Mouse (Mus musculus) T-helper 2 cell (primary cell): ENCODE measurements around the gene Tesc.

Experiments used
- in situ Hi-C: fragments of 300-600 bp; cut with MboI, MseI; formaldehyde crosslinking; loops from one replicate; pipeline ENCODE4 v1.15.1; 2025; ENCODE audit warnings: high pct_unique_total_duplicates

Gene Tesc

DNA sequence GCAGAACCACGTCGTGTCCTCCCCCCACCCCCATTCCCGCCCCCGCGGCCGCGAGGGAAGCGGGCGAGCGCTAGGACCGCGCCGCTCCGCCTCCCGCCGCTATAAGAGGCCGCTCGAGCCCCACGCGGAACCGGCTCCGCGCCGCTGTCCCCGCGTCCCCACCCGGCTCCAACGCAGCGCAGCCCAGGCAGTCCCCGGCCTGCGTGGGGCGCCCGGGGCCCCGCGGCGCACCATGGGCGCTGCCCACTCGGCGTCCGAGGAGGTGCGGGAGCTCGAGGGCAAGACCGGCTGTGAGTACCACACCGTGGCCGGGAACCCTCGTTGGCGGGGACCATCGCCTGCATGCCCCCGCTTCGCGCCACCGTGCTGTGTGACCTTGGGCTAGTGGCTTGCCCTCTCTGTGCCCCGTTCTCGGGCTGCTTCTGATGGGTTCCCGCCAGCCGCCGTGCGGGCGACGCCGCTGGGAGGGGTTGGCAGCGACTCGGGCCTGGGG, at the start of gene Tesc:
Gene Tesc, plus strand, starts transcription at position 46 of the 493 bp plus-strand sequence.
- in situ Hi-C loops, result no loop called here

DNA sequence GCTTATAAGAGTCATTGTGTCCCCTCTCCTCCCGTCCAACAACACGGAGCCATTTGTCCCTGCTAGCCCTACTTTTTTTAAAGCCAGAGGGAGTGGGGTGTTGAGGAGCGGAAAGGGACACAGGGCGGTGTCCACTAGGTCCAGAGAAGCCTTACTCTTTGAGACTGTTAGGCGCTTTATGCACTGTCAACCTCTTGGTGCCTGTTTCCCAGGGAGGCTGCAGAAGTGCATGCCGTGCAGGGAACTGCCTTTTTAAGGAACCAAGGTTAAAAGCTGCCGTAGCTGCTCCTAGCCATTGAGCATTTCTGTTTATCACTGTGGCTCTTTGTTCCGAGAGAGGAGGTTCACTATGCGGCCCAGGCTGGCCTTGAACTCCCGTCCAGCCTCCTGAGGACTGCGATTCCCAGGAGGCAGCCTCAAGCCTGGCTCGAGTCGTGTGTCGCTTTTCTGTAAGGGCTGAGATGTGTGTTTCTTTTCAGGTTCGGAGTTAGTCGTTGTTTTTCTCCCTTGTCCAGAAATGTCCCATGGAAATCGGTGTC, 49.3 kb upstream of the Tesc start:
- in situ Hi-C loops, result no loop called here

DNA sequence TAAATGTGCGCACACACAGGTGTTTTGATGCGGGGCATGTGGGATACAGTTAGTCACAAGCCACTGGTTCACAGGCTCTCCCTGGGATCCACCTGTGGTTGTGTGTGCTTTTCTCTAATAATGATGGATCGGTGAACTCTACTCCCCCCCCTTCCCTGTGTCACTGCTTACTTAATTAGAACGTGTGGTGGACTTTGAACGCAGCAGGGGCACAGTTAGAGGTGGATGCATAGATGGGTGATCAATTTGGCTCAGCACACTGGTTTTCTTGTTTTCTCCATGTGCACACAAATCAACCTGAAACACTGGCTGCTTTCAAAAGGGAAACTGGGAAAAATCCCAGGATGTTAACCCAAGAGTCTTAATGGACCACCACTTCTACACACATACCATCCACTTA, 48.5 kb upstream of the Tesc start:
- in situ Hi-C loops, result no loop called here

DNA sequence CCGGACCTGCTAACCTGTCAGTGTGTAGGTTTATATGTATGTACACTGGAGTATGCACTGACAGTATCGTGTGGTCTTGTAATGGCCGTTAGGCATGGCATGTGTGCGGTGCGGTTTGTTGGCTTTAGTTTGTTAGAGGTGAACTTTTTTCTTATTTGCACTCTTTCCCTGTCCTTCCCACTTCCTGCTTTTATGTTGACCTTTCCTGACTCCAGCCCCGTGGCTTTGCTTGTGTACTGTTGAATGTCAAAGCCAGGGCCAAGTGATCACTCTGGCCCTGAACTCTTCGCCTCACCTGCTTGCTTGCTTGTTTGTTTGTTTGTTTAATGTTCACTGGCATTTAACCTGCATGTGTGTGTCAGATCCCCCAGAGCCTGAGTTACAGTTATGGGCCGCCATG, 46.6 kb upstream of the Tesc start:
- in situ Hi-C loops, result no loop called here

DNA sequence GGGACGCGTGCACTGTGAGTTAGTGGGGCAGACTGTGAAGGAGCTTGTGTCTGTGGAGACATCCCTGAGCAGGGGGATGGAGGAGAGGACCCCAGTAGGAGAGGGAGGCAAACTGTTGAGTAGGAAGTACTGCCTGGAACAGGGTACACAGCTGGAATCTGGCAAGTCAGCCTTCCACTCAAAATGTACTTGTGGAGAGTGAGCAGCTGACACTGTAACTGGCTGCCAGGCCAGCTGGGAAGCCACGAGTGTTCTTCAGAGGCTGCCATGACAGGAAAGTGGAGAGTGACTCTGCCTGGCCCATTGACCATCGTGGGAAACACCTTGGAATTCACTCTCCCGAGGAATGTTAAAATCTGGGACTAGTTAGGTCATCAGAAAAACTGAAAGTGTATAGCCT, 45.6 kb upstream of the Tesc start:
- in situ Hi-C loops, result no loop called here

DNA sequence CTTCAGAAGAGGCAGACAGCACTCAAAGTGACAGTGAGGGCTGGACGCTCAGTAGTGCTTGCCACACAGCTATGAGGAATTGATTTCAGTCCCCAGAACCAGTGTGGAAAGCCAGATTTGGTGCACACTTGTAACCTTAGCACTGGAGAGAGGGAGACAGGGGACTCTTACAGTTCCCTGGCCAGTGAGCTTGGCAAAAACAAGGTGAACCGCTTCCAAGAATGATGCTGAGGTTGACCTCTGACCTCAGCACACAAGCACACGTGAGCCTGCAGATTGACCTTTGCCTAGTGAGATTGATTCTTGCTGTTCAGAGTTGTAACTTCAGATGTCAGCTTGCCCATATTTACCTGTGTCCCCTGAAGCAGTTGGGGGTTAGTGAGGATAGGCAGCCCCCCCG, 41.2 kb upstream of the Tesc start:
- in situ Hi-C loops, result no loop called here

DNA sequence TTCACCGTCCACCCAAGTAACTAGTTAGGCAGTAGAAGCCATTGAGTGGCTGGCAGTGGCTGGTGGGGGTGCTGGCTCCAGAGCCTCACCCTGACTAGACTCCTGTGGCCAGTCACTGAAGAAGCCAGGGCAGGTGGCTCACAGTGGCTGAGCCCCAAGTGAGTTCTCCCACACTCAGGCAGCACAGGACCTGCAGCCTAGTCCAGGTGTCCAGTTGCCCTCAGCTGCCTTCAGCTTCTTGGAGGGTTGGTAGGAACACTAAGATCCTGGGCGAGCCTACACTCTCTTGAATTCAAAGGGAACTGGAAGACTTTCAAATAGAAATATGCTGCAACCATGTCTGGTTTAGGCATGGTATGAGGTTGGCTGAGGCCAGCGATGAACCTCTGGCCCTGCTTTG, 39.7 kb upstream of the Tesc start:
- in situ Hi-C loops, result no loop called here

DNA sequence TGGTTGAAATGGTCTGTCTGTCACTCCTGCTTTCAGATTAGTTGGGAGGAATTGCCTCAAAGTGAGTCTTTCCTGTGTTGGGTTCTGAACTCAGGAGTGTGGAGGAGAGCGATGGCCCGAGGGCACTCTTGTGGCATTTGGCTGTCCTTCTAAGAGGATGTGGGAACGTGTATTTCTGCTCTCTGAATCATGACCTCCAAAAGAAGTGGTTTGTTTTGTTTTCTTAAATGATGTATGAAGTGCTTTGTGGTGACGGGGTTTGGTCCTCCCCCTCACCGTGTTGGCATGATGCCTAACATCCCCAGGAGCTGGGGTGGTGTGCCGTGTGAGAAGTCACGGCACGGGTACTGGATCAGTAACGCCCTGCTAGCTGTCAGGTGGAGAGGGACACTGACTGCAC, 39.2 kb upstream of the Tesc start:
- in situ Hi-C loops, result no loop called here

DNA sequence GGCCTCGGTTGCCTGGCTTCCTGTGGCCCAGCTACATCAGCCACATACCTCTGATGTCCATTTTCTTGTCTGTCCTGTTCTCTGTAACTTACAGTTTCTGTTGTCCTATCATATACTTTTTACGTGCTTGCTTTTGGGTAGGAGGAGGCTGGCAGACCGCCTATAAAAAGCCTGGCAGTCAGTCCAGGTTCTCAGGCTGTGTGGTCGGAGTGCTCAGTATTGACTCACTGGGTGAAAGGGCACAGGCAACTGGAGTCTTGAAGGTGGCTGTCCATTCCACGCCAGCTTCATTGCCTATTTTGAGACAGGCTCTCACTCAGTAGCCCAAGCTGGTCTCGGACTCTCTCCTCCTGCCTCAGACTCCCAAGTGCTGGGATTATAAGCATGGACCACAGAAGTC, 37.8 kb upstream of the Tesc start:
- in situ Hi-C loops, result no loop called here

DNA sequence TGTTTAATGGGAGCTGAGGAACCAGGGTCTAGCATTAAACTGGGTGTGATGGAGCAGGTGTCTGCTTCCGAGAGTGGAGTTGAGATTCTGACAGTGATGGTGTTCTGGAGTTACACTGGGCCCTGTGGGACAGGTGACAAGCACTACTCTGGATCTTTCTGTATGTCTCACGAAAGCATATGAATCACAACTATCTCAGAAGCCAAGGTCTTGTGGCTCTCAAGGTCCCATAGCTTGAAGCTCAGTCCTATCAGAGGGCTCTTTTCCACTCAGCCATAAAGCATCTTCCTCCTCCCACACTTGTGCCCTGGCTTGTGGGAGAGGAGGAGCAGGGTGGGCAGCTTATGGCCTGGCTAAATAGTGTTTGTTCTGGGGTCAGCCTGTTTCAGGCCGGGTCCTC, 36.6 kb upstream of the Tesc start:
- in situ Hi-C loops, result no loop called here

DNA sequence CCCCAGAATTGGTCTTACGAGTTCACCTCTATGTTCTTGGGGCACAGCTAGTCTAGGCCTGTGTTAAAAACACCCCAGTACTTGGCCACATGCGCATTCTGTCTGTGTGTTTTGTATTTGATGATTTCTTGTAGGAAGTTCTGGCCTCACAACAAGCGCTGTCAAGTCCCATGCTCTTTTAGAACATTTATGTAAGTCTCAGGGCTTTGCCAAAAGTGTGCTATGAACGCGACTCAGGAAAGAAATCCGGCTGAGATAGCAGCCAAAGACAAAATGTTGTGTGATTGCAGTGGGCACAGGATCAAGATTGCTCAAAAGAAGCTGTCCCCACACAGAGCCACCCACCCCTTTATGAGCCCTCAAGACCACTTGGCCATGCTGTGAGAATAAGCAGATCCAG, 34.0 kb upstream of the Tesc start:
- in situ Hi-C loops, result no loop called here

DNA sequence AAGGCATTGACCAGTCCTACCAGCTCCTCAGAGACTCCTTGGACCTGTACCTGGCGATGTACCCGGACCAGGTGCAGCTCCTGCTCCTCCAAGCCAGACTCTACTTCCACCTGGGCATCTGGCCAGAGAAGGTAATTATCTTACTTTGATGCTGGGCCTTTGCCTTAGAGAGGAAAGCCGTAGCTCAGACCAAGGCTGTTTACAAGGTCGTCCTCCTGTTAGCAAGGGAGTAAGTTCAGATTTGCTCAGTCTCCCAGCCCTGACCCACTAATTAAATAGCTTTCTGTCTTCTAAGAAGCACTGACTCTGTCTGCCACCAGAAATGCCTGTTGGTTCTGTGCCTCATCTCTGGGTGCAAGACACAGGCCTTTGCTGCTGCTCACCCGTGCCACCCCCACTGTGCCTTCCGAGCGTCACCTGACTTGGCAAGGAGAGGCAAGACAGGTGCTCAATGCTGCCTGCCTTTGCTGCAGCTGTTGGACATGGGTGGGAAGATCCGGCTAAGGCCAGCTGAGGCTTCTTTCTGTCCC, 32.1 kb upstream of the Tesc start:
- in situ Hi-C loops, result no loop called here

DNA sequence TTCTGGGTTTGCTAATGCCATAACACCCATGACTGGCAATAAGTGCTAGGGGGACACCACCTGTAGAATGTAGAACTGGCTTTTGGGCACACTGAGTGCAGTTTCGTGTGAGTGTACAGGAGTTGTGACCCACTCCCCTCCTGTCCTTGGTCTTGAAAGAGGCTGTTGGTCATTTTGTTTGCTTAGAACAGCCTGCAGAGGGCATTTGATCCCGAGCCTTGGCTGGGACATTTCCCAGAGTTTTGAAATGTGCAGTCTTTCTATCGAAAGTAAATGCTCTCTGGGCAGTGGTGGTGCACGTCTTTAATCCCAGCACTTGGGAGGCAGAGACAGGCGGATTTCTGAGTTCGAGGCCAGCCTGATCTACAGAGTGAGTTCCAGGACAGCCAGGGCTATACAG, 31.6 kb upstream of the Tesc start:
- in situ Hi-C loops, result no loop called here

DNA sequence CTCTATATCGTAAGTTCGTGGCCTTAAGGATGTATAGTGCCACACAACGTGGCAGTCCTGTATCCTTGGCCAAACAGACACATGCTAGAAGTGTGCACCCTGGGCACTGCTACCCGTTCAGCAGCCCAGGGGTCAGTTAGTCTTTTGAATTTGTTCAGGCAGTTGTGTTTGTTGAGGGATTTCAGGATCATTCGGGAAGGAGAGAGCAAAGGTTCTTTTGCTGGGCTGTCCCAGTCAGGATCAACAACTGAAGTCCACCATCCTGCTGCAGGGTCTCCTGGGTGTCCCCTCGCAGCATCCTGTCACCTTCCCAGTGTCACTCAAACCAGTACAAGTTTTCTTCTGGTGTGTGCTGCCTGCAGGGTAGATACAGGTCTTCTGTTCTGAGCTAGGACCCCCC, 31.0 kb upstream of the Tesc start:
- in situ Hi-C loops, result no loop called here

DNA sequence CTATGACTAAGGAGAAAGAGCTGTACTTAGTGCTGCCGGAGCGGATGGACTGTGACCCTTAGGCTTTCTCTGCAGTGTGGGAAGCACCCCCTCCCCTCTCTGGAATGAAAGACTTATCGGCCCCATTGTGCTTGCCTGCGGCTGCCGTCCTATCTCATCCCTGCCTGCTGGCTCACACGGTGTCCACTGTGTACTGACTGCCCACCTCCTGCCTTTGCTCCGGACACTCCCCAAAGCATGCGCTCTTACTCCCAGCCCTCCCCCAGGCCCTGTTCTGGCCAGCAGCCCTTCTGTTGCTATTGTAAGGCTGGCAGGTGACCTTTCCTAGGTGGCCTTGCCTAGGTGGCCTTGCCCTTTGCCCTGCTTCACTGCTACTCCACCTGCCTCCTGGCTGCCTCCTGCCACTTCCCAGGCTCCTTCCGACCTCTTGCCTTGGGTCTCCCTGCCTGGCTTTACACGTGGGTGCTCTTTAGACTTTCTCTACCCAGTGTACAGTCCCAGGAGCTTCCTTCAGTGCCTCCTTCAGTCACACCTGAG, 30.0 kb upstream of the Tesc start:
- in situ Hi-C loops, result no loop called here

DNA sequence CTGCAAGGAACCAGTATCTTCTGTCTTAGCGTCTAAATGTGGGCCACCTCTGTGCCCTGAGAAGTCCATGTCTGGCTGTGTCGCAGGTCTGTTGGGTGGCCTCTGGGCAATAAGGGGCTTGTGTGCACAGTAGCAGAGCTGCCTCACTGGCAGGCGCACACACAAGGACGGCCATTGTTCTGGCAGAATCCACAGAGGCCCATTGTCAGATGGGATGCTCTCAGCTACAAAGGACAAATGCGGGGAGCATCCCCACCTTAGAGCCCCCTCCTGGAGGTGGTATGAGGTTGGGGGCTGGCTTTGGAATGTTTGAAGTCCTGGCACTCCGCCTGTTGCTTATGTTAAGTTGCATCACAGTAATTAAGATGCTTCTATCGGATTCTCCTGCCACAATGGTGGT, 28.5 kb upstream of the Tesc start:
- in situ Hi-C loops, result no loop called here

DNA sequence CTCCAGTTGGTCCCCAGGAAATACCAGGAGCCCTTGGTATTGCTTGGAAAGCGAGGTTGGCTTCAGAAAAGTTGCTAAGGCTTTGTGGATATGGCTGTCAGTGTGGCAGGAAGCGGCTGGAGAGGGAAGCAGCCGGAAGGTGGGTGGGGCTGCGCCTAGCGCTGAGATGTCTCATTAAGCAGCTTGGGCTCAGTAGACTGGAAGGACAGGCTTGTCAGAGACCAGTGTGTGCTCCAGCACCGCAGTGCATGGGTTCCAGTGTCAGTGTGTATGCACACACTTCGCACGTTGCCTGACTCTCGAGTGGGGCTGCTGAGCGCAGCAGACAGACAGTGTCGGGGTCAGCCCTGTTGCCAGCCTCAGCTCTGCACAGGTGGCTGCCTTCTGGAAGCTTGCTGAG, 28.0 kb upstream of the Tesc start:
- in situ Hi-C loops, result no loop called here

DNA sequence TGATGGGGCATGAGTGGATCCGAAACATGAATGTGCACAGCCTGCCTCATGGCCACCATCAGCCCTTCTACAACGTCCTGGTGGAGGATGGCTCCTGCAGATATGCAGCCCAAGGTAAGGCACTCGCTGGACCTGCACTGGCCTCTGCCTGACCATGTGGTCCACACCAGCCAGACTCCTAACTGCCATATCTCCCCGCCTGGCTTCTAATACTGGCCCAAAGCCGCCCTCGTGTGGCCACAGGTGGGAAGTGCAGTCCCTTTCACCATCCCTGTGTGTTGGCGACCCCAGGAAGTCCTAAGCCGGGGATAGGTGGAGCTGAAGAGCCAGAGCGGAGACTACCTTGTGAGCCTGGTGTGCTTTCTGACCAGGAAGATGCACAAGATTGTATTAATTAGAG, 25.5 kb upstream of the Tesc start:
- in situ Hi-C loops, result loop anchor here (5.0 kb wide), 1 partner anchor 70 kb away; no protein-coding TSS in a partner anchor

DNA sequence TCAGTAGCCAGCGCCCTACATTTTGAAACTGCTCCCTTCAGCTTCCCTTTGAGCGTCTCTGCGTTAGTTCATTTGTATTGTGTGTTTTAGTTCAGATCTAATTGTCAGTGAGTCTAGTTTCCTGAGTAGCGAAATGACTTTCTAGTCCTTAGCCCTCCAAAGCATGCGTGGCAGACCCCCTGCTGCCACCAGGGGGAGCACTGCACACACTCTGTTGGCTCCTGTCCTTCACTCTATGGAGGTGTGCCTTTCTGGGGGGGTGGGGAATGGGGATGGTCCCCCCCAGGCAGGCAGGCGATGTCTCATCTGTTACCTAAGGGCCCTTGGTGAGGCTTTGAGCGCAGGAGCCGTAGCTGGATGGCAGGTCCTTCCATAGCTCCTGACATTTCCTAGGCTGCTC, 22.9 kb upstream of the Tesc start:
- in situ Hi-C loops, result loop anchor here (5.0 kb wide), 1 partner anchor 68 kb away; no protein-coding TSS in a partner anchor

DNA sequence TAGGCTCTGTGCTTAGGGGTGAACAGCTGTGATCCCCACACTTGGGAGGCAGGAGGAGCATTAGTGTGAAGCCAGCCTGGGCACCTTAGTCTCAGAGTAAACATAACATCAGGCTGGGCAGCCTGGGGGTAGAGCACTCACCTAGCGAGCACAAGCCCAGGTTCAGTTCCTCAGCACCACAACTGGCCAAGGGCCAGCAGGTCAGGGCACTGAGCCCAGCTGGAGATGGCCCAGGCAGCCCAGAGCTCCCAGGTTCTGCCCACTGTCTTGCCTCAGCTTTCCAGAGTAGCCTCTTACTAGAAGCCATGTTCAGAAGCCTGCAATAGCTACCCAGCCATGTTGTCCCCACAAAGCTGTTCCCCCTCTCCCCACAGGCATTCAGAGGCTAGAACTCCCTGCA, 21.8 kb upstream of the Tesc start:
- in situ Hi-C loops, result no loop called here

DNA sequence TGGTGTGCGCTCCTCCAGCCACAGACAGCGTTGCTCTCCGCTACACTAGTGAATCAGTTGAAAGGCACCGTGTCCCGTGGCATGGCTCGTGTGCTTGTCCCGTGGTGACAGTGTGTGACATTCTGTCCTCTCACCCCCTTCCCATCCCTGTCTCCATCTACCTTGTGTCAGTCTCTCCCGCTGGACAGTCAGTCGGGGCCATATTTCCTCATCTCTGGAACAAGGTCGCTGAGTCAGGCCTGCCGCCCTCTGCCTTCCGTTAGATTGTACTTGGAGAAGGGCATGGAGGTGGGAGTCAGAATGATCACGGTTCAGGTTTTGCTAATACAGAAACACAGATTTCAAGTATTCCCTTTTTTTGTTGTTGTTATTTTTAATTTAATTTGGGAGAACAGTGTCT, 19.2 kb upstream of the Tesc start:
- in situ Hi-C loops, result no loop called here

DNA sequence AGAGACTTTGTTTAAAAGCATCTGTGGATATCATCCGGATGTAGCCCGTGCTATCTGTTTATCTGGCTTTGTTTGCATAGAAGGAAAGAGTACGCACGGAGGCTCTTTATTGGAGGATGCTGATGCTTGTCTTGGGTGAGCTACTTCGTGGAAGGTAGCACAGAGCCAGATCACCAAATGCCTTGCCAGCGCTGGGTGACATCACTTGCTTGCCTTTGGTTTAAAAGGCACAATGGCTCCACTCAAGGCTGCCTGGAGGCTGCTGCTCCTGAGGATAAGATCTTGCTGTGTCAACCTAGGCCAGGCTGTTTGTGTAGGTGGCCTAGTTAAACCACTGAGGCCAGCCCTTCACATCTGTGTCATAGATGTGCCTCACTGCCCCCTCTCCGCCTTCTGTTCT, 16.7 kb upstream of the Tesc start:
- in situ Hi-C loops, result no loop called here

DNA sequence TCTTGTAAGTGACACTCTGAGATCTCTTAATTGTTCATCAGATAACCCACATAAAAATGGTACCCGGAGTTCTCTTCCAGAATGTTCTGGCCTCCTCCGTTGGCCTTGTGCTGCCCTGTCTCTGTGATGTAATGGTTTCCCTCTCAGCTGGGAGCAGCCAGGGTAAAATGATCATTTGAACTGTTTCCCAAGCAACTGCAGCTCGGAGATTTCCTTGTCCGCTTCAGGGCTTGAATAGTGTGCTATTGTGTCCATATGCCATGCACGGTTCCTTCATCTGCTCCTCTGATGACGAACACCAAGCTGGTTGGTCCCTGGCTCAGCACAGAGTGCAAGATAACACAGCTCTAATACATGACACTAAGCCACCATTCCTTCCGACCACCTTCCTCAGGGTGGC, 15.7 kb upstream of the Tesc start:
- in situ Hi-C loops, result no loop called here

DNA sequence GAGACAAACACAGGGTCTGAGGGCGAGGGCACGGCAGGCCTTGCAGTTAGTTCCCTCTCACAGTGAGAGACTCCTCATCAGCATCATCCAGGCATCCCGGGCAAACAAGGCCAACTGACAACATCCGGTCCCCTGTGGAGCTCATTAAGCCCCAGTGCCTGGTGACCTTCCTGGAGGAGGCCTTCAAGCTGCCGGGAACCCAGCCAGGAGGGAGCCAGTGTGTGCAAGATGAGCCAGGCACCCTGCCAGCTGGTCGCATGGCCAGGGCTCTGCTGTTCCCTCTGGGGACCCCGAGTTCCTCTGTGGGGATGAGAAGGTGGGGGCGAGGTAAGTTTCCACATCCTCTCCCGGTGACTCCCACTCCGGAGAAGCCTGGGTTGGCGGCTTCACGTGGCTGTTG, 12.5 kb upstream of the Tesc start:
- in situ Hi-C loops, result no loop called here
